Mouse (Mus musculus) heart, adult 18-20 months (tissue): ENCODE measurements at regions not wholly inside any gene's neighbourhood (a gene's known extent, or its start where the extent isn't known, plus 50 kb on each side); places are given as distances from the start of the nearest gene placed in this dataset.

ENCODE experiments used
- DNase-seq, 2 experiments: peaks; one replicate each; pipeline ENCODE4 v3.0.0; 2021 to 2022; ENCODE audit warnings: mixed read lengths in 1 of 2

DNA sequence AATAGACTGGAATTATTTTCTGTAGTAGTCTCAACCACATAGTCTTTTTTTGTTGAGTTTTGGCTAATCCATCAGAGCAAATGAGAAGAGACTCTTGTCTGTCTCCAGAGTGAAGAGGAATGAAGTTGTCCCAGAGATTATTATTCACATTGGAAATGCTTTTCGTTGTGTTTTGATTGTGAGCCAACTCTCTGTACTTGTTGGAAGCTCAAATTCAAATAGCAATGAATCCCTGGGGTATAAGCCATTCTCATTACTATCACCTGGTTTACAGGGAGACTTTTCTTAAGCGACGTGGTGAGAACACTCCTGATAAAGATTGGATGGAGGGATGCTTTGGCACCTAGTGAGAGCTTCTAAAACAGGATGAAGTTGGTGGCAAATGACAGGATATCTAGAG is 459.3 kb upstream of the Jag1 start:
- peak in 1 of 2 experiments; percentile 18 for DNase-seq

DNA sequence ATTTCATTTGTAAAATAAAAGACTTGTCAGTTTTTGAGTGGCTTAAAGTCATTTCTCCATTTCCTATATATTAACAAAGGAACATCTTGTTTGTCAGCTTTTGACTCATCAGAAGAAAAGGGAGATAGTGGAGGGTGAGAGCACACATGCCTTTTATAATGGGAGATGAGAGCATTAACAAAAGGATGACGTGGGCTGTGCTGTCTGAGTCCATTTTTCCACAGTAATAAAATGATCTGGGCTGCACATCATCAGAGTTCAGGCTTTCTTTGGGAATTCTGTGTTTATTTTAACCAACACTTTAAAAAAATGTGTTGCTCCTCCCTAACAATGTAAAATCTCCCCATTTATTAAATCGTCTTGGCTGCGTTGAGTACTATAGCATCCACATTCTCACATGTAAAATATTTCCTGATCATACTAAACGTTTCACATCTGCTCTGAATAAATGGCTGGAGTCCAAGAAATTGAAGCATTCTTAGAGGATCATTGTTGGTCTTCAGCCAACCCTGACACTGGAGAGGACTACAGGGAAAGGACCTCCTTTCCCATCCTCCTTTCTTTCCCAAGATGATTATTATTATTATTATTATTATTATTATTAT is 458.5 kb upstream of the Jag1 start:
- DNase-seq, result peak; percentile 29 to 37

DNA sequence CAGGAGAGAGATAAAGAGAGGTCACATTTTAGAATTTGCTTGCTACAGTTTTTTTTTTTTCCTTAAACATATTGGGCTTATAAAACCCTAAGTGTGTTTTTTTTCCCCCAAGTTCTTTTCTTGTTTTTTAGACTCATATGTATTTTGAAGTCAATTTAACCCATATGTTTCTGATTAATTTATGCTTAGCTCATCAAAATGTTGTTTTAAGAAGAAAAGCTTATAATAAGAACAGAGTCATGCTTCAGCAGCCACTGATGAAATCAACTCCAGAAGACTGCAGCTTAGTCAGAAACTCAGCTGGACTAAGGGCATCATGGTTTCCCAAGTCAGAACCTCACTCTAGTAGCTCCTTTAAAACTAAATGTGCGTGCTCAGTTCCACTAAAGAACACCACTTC is 454.7 kb upstream of the Jag1 start:
- no peak for DNase-seq

GRCm38 (mm10) chr2:137566619-137567018 is 450.2 kb upstream of the Jag1 start:
- DNase-seq, result no peak

DNA sequence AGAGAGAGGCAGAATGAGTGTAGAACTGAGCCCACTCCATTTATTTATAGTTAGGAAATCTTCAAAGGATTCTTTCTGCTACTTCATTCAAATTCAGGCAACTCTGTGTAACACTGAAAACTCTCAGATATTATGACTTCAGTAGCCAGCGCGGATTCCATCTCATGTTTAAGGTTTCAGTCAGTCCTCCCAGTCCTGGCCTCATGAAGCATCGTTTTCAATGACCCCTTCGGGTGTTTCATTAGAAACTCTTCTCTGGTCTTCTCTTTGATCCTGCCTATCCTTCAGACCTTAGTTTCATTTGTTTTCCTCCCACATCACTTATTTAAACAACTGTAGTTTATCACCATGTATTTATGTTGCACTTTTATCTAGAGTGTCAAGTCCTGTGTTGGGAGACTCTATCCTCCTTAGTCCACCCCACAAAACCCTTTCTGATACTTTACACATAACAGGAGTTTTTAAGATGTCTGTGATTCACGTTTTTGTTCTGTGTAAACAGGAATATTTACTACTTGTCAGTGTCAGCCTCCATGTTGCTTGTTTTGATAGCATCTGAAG is 447.7 kb upstream of the Jag1 start:
- DNase-seq, result no peak

DNA sequence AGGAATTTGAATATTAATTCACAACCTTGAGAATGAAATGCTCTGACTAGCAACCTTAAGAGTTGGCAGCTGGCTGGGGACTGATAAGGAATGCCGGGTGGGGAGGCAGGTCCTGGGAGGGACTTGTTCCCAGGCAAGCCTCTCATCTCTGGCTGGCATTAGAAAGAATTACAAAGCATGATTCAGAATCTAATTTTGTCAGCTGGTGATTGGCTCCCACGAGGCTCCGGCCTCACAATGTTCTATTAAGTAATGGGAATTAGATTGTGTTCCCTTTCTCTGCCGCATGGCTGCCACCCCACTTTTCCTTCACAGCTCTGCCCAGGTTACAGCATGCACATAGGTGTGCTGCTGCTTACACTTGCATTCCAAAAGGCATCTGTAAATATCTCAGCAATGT is 443.9 kb upstream of the Jag1 start:
- DNase-seq, result peak; percentile 45 to 74

DNA sequence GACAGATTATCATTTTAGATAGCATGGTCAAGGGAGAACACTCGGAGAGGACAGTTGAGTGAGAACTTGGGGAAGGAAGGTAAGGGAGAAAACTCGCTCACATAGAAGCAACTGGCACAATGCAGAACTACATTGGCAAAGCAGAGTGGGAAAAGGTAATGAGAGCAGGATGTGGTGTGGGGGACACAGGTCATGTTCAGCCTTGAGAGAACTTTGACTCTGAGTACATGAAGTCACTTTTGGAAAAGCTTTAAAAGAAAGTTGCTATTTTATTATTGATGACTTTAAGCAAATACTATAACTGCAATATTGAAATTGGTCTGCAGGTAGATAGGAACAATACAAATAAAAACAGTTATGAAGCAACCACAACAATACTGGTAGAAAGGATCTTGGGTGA is 437.4 kb upstream of the Jag1 start:
- no peak for DNase-seq

- DNase-seq, result no peak
Measured at GRCm38 (mm10) chr2:137536581-137536980, 420.1 kb upstream of the Jag1 start.

DNA sequence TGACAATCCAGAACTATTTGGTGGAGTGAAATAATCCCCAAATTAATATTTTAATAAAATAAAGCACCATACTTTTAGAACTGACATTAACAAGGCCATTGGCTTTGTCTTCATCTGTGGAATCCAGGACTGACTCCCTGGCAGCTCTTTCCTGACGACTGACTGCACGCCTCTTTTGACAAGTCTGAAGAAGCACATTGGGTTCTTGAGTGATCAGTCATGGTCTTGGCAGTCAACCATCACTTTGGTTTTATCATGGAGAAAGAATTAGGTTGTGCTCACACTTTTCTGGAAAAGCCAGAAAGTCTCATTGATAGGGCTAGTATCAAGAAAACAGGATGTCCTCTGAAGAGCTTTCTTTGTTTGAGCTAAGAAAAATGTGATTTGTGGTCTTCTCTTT is 399.8 kb upstream of the Jag1 start:
- DNase-seq, result peak; percentile 14 to 37

- DNase-seq, result no peak
Measured at GRCm38 (mm10) chr2:137515043-137515442, 398.6 kb upstream of the Jag1 start.

GRCm38 (mm10) chr2:137513895-137514506 is 397.6 kb upstream of the Jag1 start:
- no peak for DNase-seq

DNA sequence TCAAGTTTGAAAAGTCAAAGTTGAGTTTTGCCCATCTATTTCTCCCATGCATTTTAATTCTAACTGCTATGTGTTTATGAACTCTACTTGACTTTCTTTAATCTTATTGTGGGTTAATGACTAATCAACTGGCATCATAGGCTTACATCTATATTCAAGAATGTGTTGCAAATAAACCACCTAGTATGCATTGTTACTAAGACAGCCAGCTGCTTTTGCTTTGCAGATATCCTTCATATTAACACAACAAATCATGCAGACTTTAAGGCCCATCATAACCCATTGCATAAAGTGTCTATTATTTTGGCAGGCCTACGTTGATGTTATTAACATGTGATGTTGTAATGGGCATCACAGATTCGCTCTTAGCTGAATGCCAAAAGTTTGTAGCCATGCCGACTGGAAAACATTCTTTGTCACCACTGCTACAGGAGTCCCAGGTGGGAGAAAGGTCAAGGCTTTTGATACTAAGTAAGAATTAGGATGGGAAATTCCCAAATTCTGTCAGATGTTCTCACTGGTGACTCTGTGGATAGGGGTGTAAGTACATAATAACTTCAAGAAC is 394.3 kb upstream of the Jag1 start:
- peak; percentile 10 to 50 for DNase-seq

- no peak for DNase-seq
Measured at GRCm38 (mm10) chr2:137501236-137501635, 384.8 kb upstream of the Jag1 start.

- DNase-seq, result no peak
Measured at GRCm38 (mm10) chr2:137497616-137498015, 381.2 kb upstream of the Jag1 start.

- DNase-seq, result peak; percentile 13 to 19
Measured at GRCm38 (mm10) chr2:137493600-137493999, 377.2 kb upstream of the Jag1 start.

DNA sequence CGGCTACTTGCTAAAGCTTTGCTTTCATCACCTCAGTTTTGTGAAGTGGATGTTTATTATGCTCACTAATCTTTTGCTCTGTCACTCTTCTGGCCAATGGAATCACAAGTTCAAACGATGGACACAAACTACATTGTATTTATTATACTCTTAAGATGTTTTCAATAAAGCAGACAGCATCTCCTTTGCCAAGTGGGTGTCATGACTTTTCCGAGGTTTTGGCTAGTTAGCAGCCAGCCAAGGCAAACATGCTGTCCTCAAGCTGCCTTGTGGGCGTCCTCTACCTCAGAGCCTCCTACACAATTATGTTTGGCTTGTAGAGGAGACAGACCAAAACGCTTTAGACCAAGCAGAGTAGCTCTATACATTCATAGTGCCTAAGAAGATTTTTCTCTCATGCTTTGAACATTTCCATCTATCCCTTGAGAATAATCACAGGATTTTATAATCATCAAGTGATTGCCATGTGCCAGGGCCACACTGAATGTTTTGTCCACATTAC is 372.8 kb upstream of the Jag1 start:
- DNase-seq, result peak; percentile 7 to 17

DNA sequence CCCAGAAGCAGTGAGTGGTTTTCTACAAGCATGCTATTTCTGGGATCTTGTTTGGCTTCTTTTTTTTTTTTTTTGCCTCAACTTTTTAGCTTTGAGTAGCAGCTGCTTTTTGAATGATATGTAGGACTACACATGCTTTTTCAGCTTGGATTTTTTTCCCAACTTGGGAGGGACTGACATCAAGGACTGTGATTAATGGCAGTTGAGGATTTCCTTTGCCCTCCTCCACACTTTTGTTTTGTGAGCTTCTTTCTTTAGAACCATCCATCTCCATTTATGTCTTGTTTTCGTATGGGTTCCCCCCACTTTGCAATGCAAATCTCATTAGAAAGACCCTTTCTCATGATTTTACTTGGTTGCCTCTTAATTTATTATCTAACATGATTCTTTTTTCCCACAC is 352.3 kb upstream of the Jag1 start:
- no peak for DNase-seq

DNA sequence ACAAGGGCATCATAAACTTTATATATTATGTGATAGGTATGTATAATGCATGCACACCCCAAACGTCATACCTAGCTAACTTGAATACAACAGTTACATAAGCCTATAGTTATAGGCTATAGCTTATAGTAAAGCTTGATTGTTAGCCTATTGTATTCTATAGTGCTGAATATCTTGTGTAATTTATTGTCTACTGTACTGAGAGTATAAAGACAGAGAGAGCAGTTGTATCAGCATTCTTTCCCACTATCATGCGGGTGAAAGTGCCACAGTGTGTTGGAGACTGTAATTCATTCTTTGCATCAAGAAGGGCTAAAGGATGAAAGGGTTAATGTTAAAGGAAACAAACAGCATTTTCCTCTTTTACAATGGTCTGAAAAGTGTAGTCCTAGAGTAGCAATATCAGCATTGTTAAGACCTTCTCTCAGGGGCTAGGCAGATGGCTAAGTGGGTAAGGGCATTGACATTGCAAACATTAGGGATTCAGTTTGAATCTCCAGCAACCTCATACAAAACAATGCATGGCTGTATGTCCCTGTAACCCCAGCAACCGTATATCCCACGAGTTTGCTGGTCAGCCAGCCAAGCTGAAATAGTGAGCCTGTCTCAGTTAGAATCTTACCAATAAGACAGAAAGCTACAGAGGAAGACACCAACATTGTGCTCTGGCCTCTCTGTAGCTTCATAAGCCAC is 340.8 kb upstream of the Jag1 start:
- no peak for DNase-seq

DNA sequence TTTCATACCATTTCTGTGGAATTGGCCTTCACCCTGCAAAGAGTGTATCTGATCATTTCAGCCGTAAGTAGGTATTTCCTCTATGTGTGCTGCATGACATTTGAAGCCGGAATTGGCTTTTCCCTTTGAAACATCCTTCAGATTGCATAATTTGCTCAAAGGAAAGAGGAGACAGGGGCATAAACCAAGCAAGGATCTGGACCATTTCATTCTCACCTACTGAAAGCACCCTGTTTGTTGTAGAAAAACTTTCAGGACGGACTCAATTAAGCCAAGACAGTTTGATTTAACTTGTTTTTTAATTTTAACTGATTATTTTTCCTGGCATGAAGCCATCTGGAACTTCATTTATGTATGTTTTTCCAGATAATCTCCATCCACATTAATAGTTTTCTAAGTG is 340.0 kb upstream of the Jag1 start:
- no peak for DNase-seq

GRCm38 (mm10) chr2:137446919-137447318 is 330.5 kb upstream of the Jag1 start:
- peak; percentile 17 to 33 for DNase-seq

DNA sequence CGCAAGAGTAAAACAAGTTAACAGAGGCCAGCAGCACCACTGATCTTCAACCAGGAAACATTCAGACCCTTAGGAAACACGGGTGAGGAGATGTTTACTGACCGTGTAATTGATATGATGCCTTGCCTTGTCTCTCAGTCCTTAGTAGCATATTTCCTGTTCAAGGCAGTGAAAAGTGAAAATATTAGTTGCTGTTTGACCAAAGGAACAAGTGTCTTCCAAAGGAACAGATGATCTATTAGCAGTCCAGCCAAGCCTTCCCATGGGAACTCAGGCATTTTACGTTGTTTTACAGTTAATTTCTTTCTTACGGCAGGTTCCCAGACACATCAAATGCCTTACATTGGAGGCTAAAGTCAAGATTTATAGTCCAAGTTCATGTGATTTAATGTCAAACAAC is 321.3 kb upstream of the Jag1 start:
- peak in 1 of 2 experiments; percentile 9 for DNase-seq

- peak; percentile 51 to 72 for DNase-seq
Measured at GRCm38 (mm10) chr2:137436161-137436560, 319.7 kb upstream of the Jag1 start.

DNA sequence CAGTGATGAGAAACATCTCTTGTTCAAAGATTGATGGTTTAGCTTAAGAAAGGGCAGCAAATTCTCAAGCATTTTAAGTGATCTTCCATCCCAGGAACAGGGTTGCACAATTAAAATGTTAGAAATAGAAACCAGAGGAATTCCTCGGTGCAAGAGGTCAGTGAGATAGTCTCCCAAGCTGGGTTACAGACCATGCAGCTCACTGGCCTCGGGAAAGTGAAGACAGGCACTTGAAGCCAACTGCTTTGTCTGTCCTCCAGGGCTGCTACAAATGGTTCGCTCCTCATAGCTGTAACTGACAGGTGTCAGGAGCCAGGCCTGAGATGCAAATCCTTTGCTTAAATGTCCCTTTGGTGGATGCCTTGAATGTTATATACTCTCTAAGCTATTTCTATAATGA is 306.2 kb upstream of the Jag1 start:
- DNase-seq, result peak; percentile 40 to 58
